Mouse (Mus musculus): ENCODE measurements around the gene Lrrc63. TPM values are rescaled to one million over a fixed set of nuclear protein-coding genes. Genes with fewer than 3 reads are reported as not detected.

Lrrc63 gene
- polyA plus RNA-seq, 1 experiment from 2014 or later = 0.15 TPM

DNA sequence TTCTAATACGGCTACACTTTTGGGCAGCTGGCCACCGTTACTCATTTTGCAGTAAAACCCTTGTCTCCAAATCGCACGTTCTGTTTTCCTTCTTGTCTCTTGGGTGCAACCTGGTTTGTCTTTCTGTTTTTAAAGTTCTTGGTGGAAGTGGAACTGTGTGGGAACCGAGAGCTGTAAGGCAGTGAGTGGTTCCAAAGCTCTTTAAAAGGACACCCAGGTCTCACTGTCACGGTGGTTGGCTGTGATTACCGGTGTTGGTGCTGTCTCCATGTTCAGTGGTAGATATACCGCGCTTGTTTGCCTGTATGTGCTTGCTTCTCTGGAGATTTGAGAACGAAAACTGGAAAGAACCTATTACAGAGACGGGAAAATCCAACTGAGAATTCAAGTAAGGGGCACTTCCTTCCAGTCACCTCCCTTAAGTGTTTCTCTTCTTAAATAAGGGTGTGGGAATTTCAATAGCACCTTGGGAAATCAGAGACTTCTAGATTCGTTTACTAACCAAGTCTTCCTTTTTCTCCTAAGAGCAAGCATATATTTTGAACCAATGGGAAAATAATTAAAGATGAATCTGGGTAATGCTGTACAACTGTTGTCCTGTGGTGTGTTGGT lies 749 bp upstream of the Lrrc63 start:
- Histone ChIP-seq H3K27ac (replicated peaks) (no peak overlapping the region), H3K4me2 (replicated peaks) (peak overlapping the region; percentile 87), H3K9ac (replicated peaks) (no peak overlapping the region), H3K4me3 (peak overlapping the region; percentile 63), H3K9me3 (no peaks in the 10 kb centered on the region), H3K27me3 (peaks cover 5% of the 10 kb centered on the region; the same call in 1 of the 2 replicates), H3K36me3 (no peaks in the 10 kb centered on the region), H3K4me1 (no peaks in the 10 kb centered on the region)
- 0 out of 2 replicates have a peak, but pooled peaks have one; percentile 31 for ATAC-seq (ENCODE audit: low FRiP score, low read depth)
- WGBS = 4% methylated on average over 12 of the region's 12 CpGs

DNA sequence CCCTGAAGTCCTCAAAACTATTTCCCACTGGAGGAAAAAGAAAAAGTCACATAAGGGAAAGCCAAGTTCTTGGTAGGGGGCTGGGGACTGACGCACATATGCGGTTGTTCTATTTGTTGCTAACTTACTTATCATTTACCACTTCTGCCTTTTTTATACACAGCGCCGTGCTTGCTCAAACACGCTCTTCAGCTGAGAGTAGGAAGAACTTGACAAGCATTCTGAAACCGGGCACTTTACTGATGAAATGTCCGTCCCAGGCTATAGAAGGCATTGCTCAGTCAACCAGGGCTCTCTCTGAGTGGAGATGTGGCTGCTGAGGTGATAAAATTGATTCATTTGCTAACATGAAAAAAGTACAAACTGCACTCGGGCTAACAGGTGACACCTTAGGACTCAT lies 9.0 kb downstream of the Lrrc63 start:
- Histone ChIP-seq H3K36me3 (no peaks in the 10 kb centered on the region), H3K9me3 (no peaks in the 10 kb centered on the region), H3K27me3 (no peaks in the 10 kb centered on the region), H3K27ac (replicated peaks) (no peak overlapping the region), H3K4me3 (no peak overlapping the region), H3K9ac (replicated peaks) (no peak overlapping the region), H3K4me1 (no peaks in the 10 kb centered on the region), H3K4me2 (replicated peaks) (no peak overlapping the region)
- ATAC-seq (ENCODE audit: low FRiP score, low read depth) = no peak
- 90% methylated on average over 8 of the region's 8 CpGs for WGBS

DNA sequence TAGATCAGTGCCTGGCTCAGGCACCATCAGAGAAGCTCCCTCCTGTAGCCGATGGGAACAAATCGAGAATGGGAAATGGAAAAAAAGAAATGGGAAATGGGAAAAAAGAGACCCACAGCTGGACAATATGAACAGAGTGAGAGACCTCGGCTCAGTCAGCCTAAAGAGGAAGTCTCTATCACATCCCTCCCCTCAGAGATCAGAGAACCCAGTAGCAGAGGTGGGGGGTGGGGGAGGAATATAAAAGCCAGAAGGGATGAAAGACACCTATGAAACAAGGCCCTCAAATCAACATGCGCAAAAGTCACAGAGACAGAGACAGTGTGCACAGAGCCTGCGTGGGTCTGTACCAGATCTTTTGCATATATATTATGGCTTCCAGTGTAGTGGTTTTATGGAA lies 27.7 kb downstream of the Lrrc63 start:
- Histone ChIP-seq H3K27me3 (no peaks in the 10 kb centered on the region), H3K36me3 (no peaks in the 10 kb centered on the region), H3K9me3 (peaks cover 5% of the 10 kb centered on the region; the same call in 1 of the 2 replicates), H3K4me2 (replicated peaks) (no peak overlapping the region), H3K4me3 (no peak overlapping the region), H3K9ac (replicated peaks) (no peak overlapping the region), H3K4me1 (no peaks in the 10 kb centered on the region), H3K27ac (replicated peaks) (no peak overlapping the region)
- 91% methylated on average over 5 of the region's 5 CpGs for WGBS
- ATAC-seq (ENCODE audit: low FRiP score, low read depth) = no peak

DNA sequence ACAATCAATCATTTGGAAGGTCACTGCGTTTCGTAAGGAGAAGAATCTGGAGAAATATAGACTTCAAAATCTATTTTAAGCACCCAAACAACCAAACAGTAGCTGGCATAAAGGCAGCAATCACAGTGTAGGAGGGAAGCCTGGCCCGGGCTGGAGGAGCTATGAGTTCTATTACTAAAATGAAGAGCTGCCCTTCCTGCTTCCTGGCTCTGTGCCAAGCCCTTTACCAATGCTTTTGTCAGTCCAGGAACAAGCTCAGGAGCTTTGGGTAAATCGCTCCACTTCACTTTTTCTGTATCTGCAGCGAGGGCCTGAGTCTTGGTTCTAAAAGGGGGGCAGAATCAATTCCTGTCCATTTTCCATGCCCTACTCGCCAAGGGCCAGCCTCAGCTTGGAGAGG lies 52.7 kb downstream of the Lrrc63 start:
- no peaks in the 10 kb centered on the region for H3K4me1 ChIP-seq
- no peaks in the 10 kb centered on the region for H3K27me3 ChIP-seq
- no peaks in the 10 kb centered on the region for H3K36me3 ChIP-seq
- WGBS = 82% methylated on average over 6 of the region's 6 CpGs
- no peak overlapping the region for H3K9ac ChIP-seq (replicated peaks)
- no peaks in the 10 kb centered on the region for H3K9me3 ChIP-seq
- no peak overlapping the region for H3K27ac ChIP-seq (replicated peaks)
- H3K4me2 ChIP-seq (replicated peaks) = no peak overlapping the region
- H3K4me3 ChIP-seq = no peak overlapping the region
- no peak for ATAC-seq (ENCODE audit: low FRiP score, low read depth)

DNA sequence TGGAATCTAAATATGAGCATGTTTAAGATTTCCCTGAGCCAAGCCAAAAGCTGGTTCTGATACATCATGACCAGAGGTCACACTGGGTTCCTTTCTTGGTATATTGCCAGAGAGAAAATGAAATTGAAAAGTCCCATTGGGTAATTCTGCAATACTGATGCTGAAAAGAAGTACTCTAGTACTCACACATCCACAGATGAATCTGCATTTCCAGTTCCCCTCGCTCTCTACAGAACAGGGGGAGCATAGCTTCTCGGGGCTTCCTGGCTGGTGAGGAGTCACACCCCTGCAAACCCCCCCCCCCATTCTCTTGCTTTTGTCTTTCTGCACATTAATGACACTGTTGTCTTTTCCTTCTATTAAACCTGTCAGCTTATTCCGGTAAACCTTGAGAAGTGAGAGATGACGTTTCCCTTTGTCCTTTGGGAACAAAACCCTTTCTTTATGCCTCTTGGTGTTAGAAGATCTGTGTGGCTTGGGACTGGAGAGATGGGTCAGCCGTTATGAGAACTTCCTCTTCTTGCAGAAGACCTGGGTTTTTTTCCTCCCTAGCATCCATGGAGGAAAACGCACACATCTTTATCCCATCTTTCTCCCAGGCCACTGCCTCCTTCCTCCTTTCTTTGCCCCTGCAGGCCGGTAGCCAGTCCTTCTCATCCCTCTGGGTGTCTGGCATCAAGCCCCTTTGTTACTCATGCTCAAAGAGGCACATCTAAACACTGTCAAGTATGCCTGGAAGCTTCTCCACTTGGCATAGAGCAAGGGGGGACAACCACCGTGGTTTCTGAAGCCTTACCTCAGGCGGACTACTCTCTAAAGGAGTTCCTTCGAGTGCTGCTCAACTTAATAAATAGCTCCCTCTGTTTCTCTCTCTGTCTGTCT lies 55.1 kb downstream of the Lrrc63 start:
- 73% methylated on average over 10 of the region's 10 CpGs for WGBS
- no peaks in the 10 kb centered on the region for H3K27me3 ChIP-seq

DNA sequence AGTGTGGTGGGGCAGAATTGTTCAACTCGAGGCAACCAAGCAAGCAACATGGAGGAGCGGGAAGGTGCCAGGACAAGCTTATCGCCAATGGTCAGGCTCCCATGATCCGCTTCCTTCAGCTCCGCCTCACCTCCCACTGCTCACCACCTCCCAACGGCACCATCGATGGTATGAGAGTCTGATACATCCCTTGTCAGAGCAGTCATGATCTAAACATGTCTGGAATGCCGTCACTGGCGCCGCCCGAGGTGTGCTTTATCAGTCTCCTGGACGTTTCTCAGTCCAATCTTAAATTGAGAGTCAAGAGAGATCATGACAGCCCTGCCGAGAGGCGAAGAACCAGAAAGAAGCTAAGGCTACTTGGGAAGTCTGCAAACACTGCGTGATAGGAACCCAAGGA lies 59.6 kb downstream of the Lrrc63 start:
- H3K27ac ChIP-seq (replicated peaks) = no peak overlapping the region
- WGBS = 91% methylated on average over 15 of the region's 15 CpGs
- no peak for ATAC-seq (ENCODE audit: low FRiP score, low read depth)
- no peaks in the 10 kb centered on the region for H3K4me1 ChIP-seq
- no peak overlapping the region for H3K9ac ChIP-seq (replicated peaks)
- H3K4me3 ChIP-seq = no peak overlapping the region
- H3K36me3 ChIP-seq = no peaks in the 10 kb centered on the region
- H3K4me2 ChIP-seq (replicated peaks) = no peak overlapping the region
- no peaks in the 10 kb centered on the region for H3K27me3 ChIP-seq
- H3K9me3 ChIP-seq = no peaks in the 10 kb centered on the region

More for the DNA sequence above, 55.1 kb downstream of the Lrrc63 start:
- H3K9ac ChIP-seq (replicated peaks) = no peak overlapping the region
- no peak overlapping the region for H3K4me3 ChIP-seq
- H3K27ac ChIP-seq (replicated peaks) = no peak overlapping the region
- H3K4me2 ChIP-seq (replicated peaks) = no peak overlapping the region
- H3K4me1 ChIP-seq = no peaks in the 10 kb centered on the region
- no peaks in the 10 kb centered on the region for H3K9me3 ChIP-seq
- ATAC-seq (ENCODE audit: low FRiP score, low read depth) = no peak
- H3K36me3 ChIP-seq = no peaks in the 10 kb centered on the region

DNA sequence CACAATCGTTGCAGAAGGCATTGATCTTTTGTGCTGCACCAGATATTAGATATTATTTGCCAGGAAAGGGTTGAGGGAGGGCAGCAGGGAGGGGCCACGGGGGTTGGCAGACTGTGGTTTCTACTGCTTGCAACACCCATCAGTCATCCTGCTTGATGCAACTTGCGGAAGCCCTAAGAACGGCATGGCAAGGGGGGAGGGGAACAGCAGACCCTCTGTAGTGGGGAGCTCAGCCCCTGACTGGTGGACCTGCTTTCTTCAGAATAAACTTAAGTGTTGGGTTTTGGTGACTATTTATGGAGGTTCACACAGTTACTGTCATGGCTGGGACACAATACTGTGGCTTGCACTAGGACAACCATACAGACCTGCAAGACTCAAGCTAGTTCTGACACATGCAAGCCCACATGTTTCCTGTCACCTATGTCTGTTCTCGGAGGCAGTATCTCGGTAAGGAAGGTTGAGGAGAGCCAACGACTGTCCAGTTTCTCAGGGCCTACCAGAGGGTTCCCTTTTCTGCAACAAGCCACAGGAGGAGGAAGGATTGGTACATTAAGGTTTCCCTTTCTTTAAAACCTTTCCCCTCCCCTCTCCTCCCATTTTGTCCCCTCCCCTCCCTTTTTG lies 61.2 kb downstream of the Lrrc63 start:
- 78% methylated on average over 7 of the region's 7 CpGs for WGBS

DNA sequence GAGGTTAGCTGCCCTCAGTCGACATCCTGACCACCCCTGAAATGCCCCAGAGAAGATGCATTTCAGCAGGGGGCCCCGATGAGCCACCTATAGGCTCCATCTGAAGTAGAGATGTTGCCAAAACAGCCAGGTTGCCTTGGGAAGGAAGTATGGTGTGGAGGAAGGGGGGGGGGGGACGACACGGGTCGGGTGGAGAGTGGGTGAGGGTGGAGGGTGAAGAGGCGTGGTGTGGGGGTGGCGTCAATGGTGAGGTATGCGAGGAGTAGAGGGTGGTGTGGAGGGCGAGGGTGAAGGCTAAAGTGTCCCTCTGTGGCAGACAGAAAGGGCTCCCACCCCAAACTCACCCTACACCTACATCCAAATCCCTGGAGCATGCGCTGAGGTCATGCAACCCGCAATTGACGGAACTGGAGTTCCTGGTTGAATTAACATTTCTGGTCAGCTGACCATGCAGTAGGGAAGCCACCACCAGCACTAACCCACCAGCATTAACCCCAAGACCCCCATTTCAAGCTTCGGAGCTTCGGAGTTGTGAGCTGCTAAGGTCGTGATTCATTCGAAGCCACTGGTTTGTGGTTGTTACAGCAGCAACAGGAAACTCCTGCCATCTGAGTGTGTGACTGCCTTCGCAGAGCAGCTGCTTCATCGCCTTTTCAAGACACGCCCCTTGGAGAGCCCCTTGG lies 62.1 kb downstream of the Lrrc63 start:
- ATAC-seq (ENCODE audit: low FRiP score, low read depth) = no peak
- H3K4me2 ChIP-seq (replicated peaks) = no peak overlapping the region
- no peak overlapping the region for H3K4me3 ChIP-seq
- WGBS = 88% methylated on average over 19 of the region's 19 CpGs
- no peaks in the 10 kb centered on the region for H3K9me3 ChIP-seq
- no peaks in the 10 kb centered on the region for H3K27me3 ChIP-seq
- H3K9ac ChIP-seq (replicated peaks) = no peak overlapping the region
- H3K4me1 ChIP-seq = no peaks in the 10 kb centered on the region
- H3K36me3 ChIP-seq = no peaks in the 10 kb centered on the region
- H3K27ac ChIP-seq (replicated peaks) = no peak overlapping the region

More for the DNA sequence above, 61.2 kb downstream of the Lrrc63 start:
- Histone ChIP-seq H3K4me2 (replicated peaks) (no peak overlapping the region), H3K36me3 (no peaks in the 10 kb centered on the region), H3K9me3 (no peaks in the 10 kb centered on the region), H3K4me1 (no peaks in the 10 kb centered on the region), H3K27me3 (no peaks in the 10 kb centered on the region), H3K9ac (replicated peaks) (no peak overlapping the region), H3K27ac (replicated peaks) (no peak overlapping the region), H3K4me3 (no peak overlapping the region)
- no peak for ATAC-seq (ENCODE audit: low FRiP score, low read depth)

DNA sequence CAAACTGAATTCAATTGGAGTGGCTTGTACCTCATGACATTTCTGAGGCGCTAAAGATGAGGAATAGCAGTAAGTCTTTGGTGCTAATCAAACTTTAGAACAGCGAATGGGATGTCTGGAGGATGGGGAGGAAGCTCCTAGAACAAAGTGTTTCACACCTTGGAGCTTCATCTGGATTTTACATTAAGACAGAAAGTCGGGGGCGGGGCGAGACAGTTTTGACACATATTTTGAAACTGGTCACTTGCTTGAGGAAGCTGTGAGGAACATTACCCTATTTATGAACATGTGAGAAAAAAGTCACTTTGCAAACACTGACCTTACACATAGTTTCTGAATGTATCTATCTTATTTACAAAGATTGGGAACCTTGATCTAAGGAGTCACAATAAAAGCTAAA lies 65.5 kb downstream of the Lrrc63 start:
- no peak for ATAC-seq (ENCODE audit: low FRiP score, low read depth)
- 96% methylated on average over 5 of the region's 5 CpGs for WGBS
- Histone ChIP-seq H3K27ac (replicated peaks) (no peak overlapping the region), H3K27me3 (no peaks in the 10 kb centered on the region), H3K9ac (replicated peaks) (no peak overlapping the region), H3K9me3 (no peaks in the 10 kb centered on the region), H3K4me1 (no peaks in the 10 kb centered on the region), H3K36me3 (no peaks in the 10 kb centered on the region), H3K4me2 (replicated peaks) (no peak overlapping the region), H3K4me3 (no peak overlapping the region)

DNA sequence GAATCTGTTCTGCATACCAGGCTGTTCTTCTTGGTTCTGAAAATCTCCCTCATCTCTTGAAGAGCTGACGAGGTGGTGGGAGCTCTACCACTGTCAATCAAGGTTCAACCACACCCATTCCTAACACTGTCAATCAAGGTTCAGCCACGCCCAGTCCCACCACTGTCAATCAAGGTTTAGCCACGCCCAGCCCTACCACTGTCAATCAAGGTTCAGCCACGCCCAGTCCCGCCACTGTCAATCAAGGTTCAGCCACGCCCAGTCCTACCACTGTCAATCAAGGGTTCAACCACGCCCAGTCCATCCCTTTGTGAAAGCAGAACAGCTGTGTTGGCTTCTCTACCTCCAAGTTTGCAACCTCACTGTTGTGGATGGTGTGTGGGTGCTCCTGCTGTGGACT lies 66.2 kb downstream of the Lrrc63 start:
- ATAC-seq (ENCODE audit: low FRiP score, low read depth) = no peak

DNA sequence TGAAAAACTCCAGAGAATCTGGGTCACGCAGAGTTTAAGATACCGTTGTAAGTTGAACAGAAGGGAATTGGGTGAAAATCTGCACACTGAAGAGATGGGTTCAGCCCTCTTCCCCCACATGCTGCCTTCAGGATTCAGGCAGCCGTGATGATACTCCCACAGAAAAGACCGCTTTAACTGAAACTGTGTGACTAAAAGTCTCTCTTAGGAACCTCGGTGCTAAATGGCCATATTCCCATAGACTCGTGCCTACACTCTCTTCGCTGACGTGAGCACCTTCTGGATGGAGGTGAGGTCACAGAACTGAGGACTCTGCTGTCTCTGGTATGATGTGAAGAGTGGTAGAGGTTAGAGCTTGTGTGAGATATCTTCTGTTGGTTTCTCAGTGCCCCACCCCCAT lies 66.7 kb downstream of the Lrrc63 start:
- Histone ChIP-seq H3K9me3 (no peaks in the 10 kb centered on the region), H3K36me3 (no peaks in the 10 kb centered on the region), H3K4me3 (no peak overlapping the region), H3K4me2 (replicated peaks) (no peak overlapping the region), H3K4me1 (no peaks in the 10 kb centered on the region), H3K9ac (replicated peaks) (no peak overlapping the region), H3K27me3 (no peaks in the 10 kb centered on the region), H3K27ac (replicated peaks) (no peak overlapping the region)
- no peak for ATAC-seq (ENCODE audit: low FRiP score, low read depth)
- 92% methylated on average over 8 of the region's 8 CpGs for WGBS

More for the DNA sequence above, 66.2 kb downstream of the Lrrc63 start:
- WGBS = 91% methylated on average over 7 of the region's 7 CpGs
- H3K36me3 ChIP-seq = no peaks in the 10 kb centered on the region
- H3K9me3 ChIP-seq = no peaks in the 10 kb centered on the region
- no peaks in the 10 kb centered on the region for H3K27me3 ChIP-seq
- H3K4me2 ChIP-seq (replicated peaks) = no peak overlapping the region
- H3K9ac ChIP-seq (replicated peaks) = no peak overlapping the region
- no peak overlapping the region for H3K27ac ChIP-seq (replicated peaks)
- no peak overlapping the region for H3K4me3 ChIP-seq
- no peaks in the 10 kb centered on the region for H3K4me1 ChIP-seq

DNA sequence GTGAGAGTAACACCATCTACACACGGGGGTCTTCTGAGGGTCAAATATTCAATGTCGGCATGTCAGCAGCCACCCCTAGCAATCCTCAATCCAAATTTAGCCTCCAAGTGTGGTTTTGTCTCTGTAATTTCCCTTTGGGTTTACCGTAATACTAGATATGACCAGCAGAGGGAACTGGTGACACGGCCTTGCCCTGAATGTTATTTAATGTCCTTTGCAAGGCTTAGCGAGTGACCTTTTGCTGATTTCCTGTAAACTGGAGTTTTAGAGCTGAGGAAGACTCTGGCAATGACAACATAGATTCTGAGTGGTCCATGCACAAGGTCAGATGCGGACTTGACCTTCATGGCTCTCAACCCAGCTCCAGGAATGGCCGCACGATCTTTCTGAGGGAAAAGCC lies 70.1 kb downstream of the Lrrc63 start:
- Histone ChIP-seq H3K4me2 (replicated peaks) (no peak overlapping the region), H3K27ac (replicated peaks) (no peak overlapping the region), H3K9me3 (no peaks in the 10 kb centered on the region), H3K4me1 (no peaks in the 10 kb centered on the region), H3K36me3 (no peaks in the 10 kb centered on the region), H3K4me3 (no peak overlapping the region), H3K27me3 (no peaks in the 10 kb centered on the region), H3K9ac (replicated peaks) (no peak overlapping the region)
- WGBS = 51% methylated on average over 8 of the region's 8 CpGs
- ATAC-seq (ENCODE audit: low FRiP score, low read depth) = no peak

Data from midbrain, embryonic 12.5 days (tissue).